Comparison of ENCODE assay signal across 8 mouse cellular contexts in genomic region chr16:95708211-95709004, GRCm38 (mm10). TPM values are rescaled to one million over a fixed set of nuclear protein-coding genes. Genes with fewer than 3 reads are reported as not detected.
DNase-seq lines count a peak whose midpoint lies in the region; ATAC-seq and TF ChIP-seq lines count a peak whose summit lies in the region.
"Had no signal": no experiment of that assay in that cellular context is flagged by ENCODE, and none has a peak within 500 bp of the region (broad histone marks: within the 10 kb centered on the region; RNA-seq: fewer than 3 reads in every experiment).

No protein-coding gene starts in this region.

- no peak for ATAC-seq in heart, postnatal 0 days (ENCODE audit: insufficient read depth, low read depth)
- peak; percentile 71 for ATAC-seq in liver, embryonic 16.5 days (ENCODE audit: low read depth)

- H3K4me2 ChIP-seq in heart, postnatal 0 days (ENCODE audit: low read depth, low read length), result peak overlapping the region; percentile 54
- H3K4me2 ChIP-seq in liver, embryonic 16.5 days (ENCODE audit: low read depth, low read length), result peak overlapping the region; percentile 30

- TF ChIP-seq EP300 in heart, postnatal 0 days (IDR thresholded peaks at IDR 0.05; ENCODE audit: low read depth), result no peak

- peak overlapping the region; percentile 60 for H3K27ac ChIP-seq in heart, postnatal 0 days (ENCODE audit: low read depth)
- H3K27ac ChIP-seq in liver, embryonic 16.5 days (ENCODE audit: low read length), result peak overlapping the region; percentile 58

- no peaks in the 10 kb centered on the region for H3K9me3 ChIP-seq in heart, postnatal 0 days (replicated peaks; ENCODE audit: control insufficient read depth, low read length)
- no peaks in the 10 kb centered on the region for H3K9me3 ChIP-seq in liver, embryonic 16.5 days (replicated peaks; ENCODE audit: control insufficient read depth, low read length)

- H3K9ac ChIP-seq in heart, postnatal 0 days (replicated peaks; ENCODE audit: low read depth, low read length), result peak overlapping the region; percentile 18; the same call in 1 of the 2 replicates
- H3K9ac ChIP-seq in liver, embryonic 16.5 days (ENCODE audit: low read depth, low read length), result peak overlapping the region; percentile 31; the same call in 1 of the 2 replicates

- H3K27me3 ChIP-seq in heart, postnatal 0 days (ENCODE audit: control insufficient read depth, insufficient read depth, low read length), result no peaks in the 10 kb centered on the region
- H3K27me3 ChIP-seq in liver, embryonic 16.5 days (ENCODE audit: control insufficient read depth, insufficient read depth, low read depth, low read length), result no peaks in the 10 kb centered on the region

- TF ChIP-seq CTCF in heart, postnatal 0 days (IDR thresholded peaks at IDR 0.05; ENCODE audit: low read depth), result no peak

- peak overlapping the region; percentile 26 for H3K4me3 ChIP-seq in heart, postnatal 0 days (ENCODE audit: low read depth, low read length)
- no peak overlapping the region; the same call in 1 of the 2 replicates for H3K4me3 ChIP-seq in liver, embryonic 16.5 days (ENCODE audit: low read depth, low read length)

- WGBS in heart, postnatal 0 days, result 45% methylated on average over 21 of the region's 21 CpGs
- WGBS in liver, embryonic 16.5 days (ENCODE audit: insufficient replicate concordance), result 55% methylated on average over 21 of the region's 21 CpGs

- peak; percentile 46 for DNase-seq in testis, postnatal 10 days (ENCODE audit: low spot score)
- no peak for DNase-seq in testis, postnatal 14 days (ENCODE audit: low spot score)
- DNase-seq in heart, postnatal 0 days (ENCODE audit: low spot score), result peak; percentile 29
- peak; percentile 26 for DNase-seq in yolk sac, embryonic 10.5 days (ENCODE audit: low spot score)
- no peak for DNase-seq in layer of hippocampus, postnatal 10 days (ENCODE audit: low spot score in 2 of 2)
- no peak for DNase-seq in thymus, postnatal 0 days (ENCODE audit: low spot score)
- DNase-seq: midbrain, embryonic 14.5 days had no signal

- peaks cover 46% of the 10 kb centered on the region for H3K36me3 ChIP-seq in heart, postnatal 0 days (replicated peaks; ENCODE audit: control insufficient read depth, insufficient read depth, low read length)
- H3K36me3 ChIP-seq in liver, embryonic 16.5 days (ENCODE audit: control insufficient read depth, insufficient read depth), result peaks cover 23% of the 10 kb centered on the region

- peaks cover 28% of the 10 kb centered on the region for H3K4me1 ChIP-seq in heart, postnatal 0 days (ENCODE audit: control insufficient read depth, insufficient read depth)
- H3K4me1 ChIP-seq in liver, embryonic 16.5 days (ENCODE audit: control insufficient read depth, low read depth, low read length), result peaks cover 7% of the 10 kb centered on the region

RNA-seq across cellular contexts. Expression of gene Ets2, which starts 6.5 kb away (rescaled TPM):
- 61.2 and 69.2 TPM in 2 replicates for total RNA-seq in heart, postnatal 0 days (2014; rRNA removed; ENCODE audit: low replicate concordance)
- polyA plus RNA-seq in heart, postnatal 0 days (2015; fragmentation: Nextera tagmentation; extraction: Ambion mirVana), result 44.0 and 45.0 TPM in 2 replicates
- polyA plus RNA-seq in liver, embryonic 16.5 days (2015; fragmentation: Nextera tagmentation; extraction: Ambion mirVana), result 13.6 and 15.8 TPM in 2 replicates
- total RNA-seq in layer of hippocampus, postnatal 10 days (2021), result 10 to 100 TPM; 40.0 to 40.6 TPM
- polyA plus RNA-seq in thymus, postnatal 0 days (2015; fragmentation: Nextera tagmentation; extraction: Ambion mirVana), result 255 and 277 TPM in 2 replicates

Comparison
In these comparisons a context has a peak if more than half of its experiments do, and no peak if none do; other contexts are left out.
1. DNase-seq: peak in testis, postnatal 10 days (single experiment), heart, postnatal 0 days (single experiment) and yolk sac, embryonic 10.5 days (single experiment); none in testis, postnatal 14 days (single experiment), layer of hippocampus, postnatal 10 days (0 of 2) and thymus, postnatal 0 days (single experiment).